Comparison of ENCODE assay signal across 8 mouse cellular contexts in genomic region chrX:36561650-36562049, GRCm38 (mm10). TPM values are rescaled to one million over a fixed set of nuclear protein-coding genes. Genes with fewer than 3 reads are reported as not detected.
A peak's percentile ranks its signal among the peaks of the same experiment; 100 is the strongest.
DNase-seq lines count a peak whose midpoint lies in the region; TF ChIP-seq lines count a peak whose summit lies in the region.

No protein-coding gene starts in this region.

- 16% methylated on average over 7 of the region's 7 CpGs for WGBS in lung, adult 2 months

- intact Hi-C loops in gastrocnemius, postnatal 36 days (cut with DNase I): loop anchor here (1.0 kb wide), 1 partner anchor 27 kb away; no protein-coding TSS in a partner anchor

- peak; percentile 75 for DNase-seq in CD4-positive, CD25-positive, alpha-beta regulatory T cell, adult 2 months (ENCODE audit: low read depth, low spot score)
- DNase-seq in NIH3T3 (ENCODE audit: low read depth): peak; percentile 85
- DNase-seq in cerebellum, postnatal 10 days: peak; percentile 76 to 80
- peak; percentile 46 to 65 for DNase-seq in gastrocnemius, postnatal 36 days
- DNase-seq in kidney, postnatal 25 days: peak; percentile 60 to 71
- peak; percentile 68 for DNase-seq in lung, adult 2 months
- DNase-seq in right cerebral cortex, postnatal 10 days (ENCODE audit: low spot score in 2 of 2): peak; percentile 44 to 78
- DNase-seq in urinary bladder, postnatal 25 days (ENCODE audit: low spot score): peak; percentile 68

- H3K4me3 ChIP-seq in lung, adult 2 months (replicated peaks; ENCODE audit: extremely low read depth, low read depth, low read length): no peak overlapping the region

- no peaks in the 10 kb centered on the region for H3K4me1 ChIP-seq in lung, adult 2 months (ENCODE audit: control insufficient read depth, insufficient read depth, low read length)

- no peak for TF ChIP-seq POLR2A in lung, adult 2 months (IDR thresholded peaks at IDR 0.05; ENCODE audit: borderline replicate concordance, extremely low read depth, low read depth, low read length)

- TF ChIP-seq CTCF in lung, adult 2 months (IDR thresholded peaks at IDR 0.05; ENCODE audit: insufficient read depth, low read length): peak; percentile 68

RNA-seq across cellular contexts. Expression of gene Pgrmc1, which starts 36.4 kb away (rescaled TPM):
- total RNA-seq in gastrocnemius, postnatal 36 days (2021): 1 to 10 TPM; 6.4 to 8.0 TPM
- polyA plus RNA-seq in lung, adult 2 months (2012; rRNA removed): 121 and 162 TPM in 2 replicates
